Mouse (Mus musculus): ENCODE measurements at regions not wholly inside any gene's neighbourhood (a gene's known extent, or its start where the extent isn't known, plus 50 kb on each side); places are given as distances from the start of the nearest gene placed in this dataset.

DNA sequence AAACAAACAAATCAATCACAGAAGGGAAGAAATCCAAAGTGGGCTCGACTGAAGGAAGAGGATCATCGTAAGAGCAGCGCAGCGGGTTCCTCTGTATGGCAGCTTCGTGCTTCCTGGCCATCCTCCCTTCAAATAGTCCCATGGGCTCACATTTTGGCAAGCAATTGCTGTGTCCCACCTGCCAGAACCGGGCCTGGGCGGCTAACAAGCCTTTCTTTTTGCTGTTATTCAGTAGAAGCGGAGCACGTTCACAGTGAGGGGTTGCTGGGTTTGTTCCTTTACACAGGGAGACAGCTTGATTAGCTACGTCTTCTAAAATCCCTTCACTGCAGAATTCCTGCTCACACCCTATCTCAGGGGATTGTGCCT, 258.6 kb upstream of the Prok2 start:
- DNase-seq (ENCODE audit: low spot score), result no peak

GRCm38 (mm10) chr6:99984057-99984855, 258.1 kb upstream of the Prok2 start:
- no peak for DNase-seq (ENCODE audit: low spot score)

- DNase-seq (ENCODE audit: low spot score), result no peak
Observed at GRCm38 (mm10) chr6:99979614-99980013, 253.4 kb upstream of the Prok2 start.

GRCm38 (mm10) chr6:99978164-99978746, 252.1 kb upstream of the Prok2 start:
- DNase-seq (ENCODE audit: low spot score), result no peak

- no peak for DNase-seq (ENCODE audit: low spot score)
Observed at GRCm38 (mm10) chr6:99976144-99976543, 250.0 kb upstream of the Prok2 start.

DNA sequence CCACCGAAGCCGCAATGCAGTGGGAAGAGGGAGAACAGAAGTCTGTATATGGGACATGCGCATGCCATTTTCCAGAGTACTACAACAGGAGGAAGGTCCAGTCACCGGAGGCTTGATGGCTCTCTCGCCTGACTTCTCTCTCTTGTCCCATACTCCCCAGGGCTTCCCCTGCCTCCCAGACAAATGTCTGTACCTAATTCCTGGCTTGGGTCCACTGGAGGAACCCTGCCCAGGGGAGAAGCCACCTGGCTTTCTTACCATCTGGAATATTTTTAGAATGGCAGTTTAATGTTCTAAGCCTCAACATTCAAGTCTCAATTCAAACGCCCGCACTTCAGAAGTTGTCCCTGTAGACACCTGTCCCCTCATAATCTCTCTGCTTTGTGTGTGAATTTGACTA, 249.3 kb upstream of the Prok2 start:
- DNase-seq (ENCODE audit: low spot score), result no peak

DNA sequence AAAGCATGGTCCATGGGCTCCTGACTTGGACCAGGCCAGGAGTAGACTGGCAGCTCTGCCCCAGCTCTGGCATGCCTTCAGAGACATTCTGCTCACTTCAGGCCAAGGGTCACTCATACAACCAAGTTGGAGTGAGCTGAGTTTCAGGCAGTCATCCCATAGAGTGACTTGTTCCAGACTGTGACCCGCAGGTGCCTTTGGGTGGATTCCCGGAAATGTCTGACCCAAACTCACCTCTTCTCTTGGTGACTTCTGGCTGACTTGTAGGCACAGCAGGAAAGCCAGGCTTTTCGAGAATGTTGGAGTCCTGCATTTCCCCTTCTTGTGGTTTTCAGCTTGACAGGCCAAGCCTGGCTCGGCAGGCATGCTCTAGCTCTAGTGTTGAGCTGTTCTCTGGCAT, 248.3 kb upstream of the Prok2 start:
- DNase-seq (ENCODE audit: low spot score), result no peak

- DNase-seq (ENCODE audit: low spot score), result no peak
Observed at GRCm38 (mm10) chr6:99971376-99971775, 245.2 kb upstream of the Prok2 start.

DNA sequence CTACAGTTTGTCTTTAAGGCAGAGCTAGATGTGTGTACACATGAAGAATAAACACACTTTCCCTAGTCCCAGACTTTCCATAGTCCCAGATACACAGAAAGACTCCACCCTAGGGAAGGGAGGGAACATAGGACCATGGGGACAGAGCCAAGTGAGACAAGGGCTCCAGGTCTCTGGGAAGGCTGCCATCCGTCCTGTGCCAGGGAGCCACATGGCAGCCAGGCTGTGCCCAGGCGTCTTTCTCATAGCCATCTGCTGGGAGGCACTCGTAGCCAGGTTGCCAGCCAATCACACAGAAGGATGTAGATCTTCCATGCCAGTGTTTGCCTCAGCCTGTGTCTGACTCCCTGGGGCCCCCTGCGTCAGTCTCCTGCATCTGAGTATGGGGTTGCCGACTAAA, 242.7 kb upstream of the Prok2 start:
- DNase-seq (ENCODE audit: low spot score), result no peak

- DNase-seq (ENCODE audit: low spot score), result no peak
Observed at GRCm38 (mm10) chr6:99967465-99967864, 241.3 kb upstream of the Prok2 start.

- no peak for DNase-seq (ENCODE audit: low spot score)
Observed at GRCm38 (mm10) chr6:99964540-99964939, 238.3 kb upstream of the Prok2 start.

DNA sequence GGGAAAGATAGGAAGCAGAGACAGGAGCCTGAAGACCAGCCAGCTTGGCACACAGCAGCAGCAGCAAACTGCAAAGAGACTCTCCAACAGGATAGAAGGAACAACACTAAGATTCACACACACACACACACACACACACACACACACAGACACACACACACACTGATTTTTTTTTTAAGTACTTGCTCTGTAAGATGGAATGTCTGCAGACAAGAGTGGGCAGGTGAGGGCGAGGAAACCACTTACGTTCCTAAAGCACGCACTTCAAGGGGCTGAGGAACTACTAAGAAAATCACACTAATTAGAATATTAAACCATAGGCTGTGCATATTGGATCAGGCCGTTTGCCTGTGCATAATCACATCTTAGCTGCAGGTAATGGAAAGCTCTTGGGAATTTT, 237.8 kb upstream of the Prok2 start:
- no peak for DNase-seq (ENCODE audit: low spot score)

DNA sequence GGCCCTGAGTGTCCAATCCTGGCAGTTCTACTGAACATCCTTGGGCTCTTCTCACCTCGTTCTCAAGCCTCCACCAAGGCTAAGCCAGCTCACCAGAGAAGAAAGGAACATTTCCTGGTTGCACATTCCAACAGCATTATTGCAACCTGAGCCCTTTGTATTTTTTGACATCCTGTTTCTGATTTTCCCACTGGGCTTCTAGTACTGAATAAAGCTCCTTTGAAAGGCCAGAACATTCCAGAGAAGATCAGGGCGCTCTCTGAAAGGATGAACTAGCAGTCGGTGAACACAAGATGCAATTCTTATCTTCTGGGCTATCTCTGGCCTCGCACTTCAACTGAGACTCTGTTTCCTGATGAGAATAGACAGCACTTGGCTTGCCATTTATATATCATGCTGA, 233.2 kb upstream of the Prok2 start:
- no peak for DNase-seq (ENCODE audit: low spot score)

DNA sequence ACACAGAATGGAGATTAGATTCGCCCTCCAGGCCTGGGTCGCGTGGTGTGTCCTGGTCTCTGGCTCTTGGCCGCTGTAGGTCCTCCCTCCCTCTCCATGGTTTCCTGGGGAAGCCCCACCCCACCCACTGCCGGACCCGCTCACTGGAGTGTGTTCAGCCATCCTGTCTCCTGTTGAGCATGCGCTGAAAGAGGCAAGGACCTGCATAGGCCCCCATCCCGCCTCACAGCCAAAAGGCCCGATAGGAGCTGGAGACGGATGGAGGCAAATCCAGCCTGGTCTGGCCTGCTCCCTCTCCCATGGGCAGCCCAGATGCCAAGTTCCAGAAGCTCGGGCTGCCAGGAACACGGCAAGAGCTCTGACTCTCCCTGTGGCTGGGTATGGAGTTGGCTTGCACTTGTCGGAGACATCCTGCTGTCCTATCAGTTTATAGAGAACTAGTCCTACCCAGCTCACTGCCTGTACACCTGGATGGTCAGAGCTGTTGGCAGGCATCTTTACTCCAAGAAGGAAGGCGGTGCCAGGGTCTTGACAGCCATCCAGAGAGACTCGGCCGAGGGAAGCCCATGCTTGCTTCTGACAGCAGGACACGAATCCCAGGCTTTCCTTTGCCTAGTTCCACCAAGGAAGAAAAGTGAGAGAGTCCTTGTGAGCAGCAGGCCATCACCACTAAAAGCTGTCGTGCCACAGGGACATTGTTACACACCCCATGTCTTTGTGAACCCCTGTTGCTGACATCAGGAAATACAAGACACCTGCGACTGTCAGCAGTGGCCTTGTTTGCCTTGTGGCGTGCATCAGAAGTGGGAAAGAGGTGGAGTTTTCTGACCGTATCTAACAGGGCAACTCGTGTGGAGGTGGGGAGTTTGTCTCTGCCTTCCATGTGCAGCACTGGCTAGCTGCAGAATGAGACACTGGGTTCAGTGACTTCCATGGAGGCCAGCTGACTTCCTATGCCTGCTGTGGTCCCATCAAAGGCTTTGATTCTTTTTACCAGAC, 228.9 kb upstream of the Prok2 start:
- DNase-seq (ENCODE audit: low spot score), result no peak

DNA sequence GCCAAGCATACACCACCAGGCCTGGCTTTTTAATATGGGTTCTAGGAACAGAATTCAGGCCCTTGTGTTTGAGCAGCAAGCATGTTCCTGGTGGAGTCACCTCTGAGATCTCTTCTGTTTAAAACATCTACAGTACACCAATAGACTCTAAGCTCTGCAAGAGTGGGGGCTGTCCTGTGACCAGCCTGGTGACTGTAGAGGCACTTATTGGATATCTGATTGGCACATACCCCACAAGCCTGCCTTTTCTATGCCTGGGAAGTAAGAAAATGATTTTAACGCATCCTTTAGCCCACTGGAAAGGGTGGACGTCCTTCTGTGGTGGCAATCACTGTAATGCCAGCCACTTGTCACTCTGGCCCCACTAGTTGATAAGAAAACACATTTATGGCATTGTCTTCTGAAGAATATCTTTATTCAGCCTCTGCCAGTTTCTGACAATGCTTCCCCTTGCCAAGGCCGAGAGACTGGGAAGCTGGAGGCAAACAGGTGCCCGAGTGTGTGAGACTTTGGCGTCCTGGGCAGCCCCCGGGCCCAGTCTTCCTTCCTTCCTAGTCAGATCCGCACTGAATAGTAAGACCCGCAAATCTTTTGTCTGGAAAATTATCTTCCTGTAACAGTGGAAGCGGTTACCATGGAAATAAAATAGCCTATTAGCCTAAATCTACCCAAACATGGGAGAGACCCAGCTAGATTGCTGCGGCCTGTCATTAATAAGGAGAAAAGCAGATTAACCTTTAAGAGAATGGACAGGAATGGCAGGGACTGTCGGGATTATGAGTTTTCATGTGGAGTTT, 228.0 kb upstream of the Prok2 start:
- DNase-seq (ENCODE audit: low spot score), result no peak

DNA sequence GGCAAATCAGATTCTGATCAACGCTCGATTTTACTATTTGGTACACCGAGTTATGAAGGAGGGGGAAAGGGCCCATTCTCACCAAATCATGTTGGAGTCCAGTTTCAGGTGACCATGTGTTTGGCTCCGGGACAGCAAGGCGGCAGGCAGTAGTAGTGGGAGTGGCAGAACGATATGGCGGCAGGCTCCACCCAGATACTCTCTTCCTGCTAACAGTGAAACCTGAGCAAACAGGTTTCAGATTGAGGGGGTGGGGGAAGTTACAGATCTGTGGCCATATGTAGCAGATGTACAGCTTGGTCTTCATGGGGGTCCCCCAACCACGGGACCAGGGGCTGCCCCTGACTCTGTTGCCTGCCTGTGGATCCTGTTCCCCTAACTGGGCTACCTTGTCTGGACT, 224.6 kb upstream of the Prok2 start:
- DNase-seq (ENCODE audit: low spot score), result no peak

DNA sequence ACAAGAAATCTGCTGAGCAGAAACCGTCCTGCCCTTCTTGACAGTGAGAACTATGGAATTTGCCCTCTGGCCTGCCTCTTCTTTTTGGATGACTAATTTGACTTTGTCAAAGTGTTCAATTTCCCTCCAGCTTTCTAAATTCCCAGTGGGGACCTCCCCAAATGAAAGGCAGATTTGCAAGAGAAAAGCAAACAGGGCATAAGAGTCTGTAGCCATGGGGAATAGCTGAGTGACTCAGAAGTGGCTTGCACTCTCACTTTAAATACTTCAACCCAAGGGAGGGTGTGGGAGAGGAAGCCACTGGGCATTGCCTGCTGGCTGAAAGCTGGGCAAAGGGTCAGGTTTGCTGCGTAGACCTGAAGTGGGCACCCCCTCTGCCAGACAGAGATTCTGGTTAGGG, 220.7 kb upstream of the Prok2 start:
- no peak for DNase-seq (ENCODE audit: low spot score)

DNA sequence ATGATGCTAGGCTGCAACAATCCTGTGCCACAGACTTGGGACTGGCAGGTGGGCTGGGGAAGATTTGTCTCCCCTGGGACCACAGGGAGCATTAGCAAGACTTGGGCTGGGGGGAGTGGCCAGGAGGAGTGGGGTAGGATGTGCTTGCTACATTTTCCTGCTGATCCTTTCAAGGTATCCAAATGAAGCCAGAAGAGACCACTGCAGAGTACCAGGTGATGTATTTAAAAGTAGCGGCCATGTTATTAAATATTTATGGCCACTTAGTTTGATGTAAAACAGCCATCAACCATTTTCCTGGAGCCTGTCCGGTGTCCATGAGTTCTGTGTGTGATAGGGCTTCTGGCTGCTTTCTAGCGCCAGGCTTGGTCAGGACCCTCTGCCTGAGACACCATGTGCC, 220.3 kb upstream of the Prok2 start:
- DNase-seq (ENCODE audit: low spot score), result no peak

- no peak for DNase-seq (ENCODE audit: low spot score)
Observed at GRCm38 (mm10) chr6:99945691-99946090, 219.5 kb upstream of the Prok2 start.

- DNase-seq (ENCODE audit: low spot score), result no peak
Observed at GRCm38 (mm10) chr6:99942958-99943357, 216.8 kb upstream of the Prok2 start.

DNA sequence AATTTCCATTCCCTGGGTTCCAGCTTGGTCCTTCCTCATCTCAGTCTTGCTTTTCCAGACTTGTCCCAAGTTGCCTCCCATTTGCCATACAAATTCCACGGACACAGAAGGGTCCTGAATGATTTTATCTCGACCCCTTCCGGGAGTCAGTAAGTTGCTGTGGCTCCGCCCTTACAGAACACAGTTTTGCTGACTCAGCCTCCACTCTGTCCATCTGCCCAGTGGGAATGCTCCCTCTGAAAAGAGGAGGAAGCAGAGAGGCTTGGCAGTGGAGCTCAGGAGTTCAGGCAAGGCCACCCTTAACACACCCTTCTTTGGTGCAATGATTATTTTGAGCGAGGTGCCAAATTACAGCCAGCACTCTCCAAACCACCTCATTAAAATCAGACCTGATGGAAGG, 213.9 kb upstream of the Prok2 start:
- no peak for DNase-seq (ENCODE audit: low spot score)

DNA sequence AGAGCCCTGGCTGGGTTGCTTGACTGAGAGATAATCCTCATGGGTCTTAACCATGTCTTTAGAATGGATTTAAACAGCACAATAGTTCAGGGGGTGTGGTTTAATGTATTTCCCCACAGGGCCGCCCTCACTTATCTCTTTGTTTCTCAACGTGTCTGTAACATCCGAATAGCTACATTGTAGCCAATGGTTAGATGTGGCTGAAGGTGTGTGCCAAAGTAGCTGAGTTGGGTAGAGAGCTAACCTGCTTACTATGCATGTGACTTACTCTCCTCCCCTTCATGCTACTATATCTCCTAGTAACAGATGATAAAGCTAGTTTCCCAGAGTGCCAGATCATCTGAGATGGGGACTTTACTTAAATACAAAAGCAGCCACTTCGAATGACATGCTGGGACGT, 213.2 kb upstream of the Prok2 start:
- DNase-seq (ENCODE audit: low spot score), result no peak

All from testis, postnatal 10 days (tissue).